Mouse (Mus musculus) inflammation-experienced regulatory T-cells, adult 6 months (primary cell): ENCODE data around the gene Cux1. TPM values are rescaled to one million over a fixed set of nuclear protein-coding genes. Genes with fewer than 3 reads are reported as not detected.

Source experiments
- polyA plus RNA-seq, 3 experiments: library from polyadenylated mRNA; unstranded; fragments of 100-300 nt; shearing (Covaris generic); gene quantifications; one replicate each; pipeline ENCODE4 v1.2.1; 2017

Gene Cux1
- polyA plus RNA-seq, 3 experiments from 2014 or later: 25.9 to 53.1 (median 41.6) TPM

Other genes starting within 250 kb of the Cux1 start
- gene Myl10, start 125.7 kb upstream of the Cux1 start, polyA plus RNA-seq: 1 to 10 TPM in 1 of 3 experiments, not detected in 2; 1.4 TPM